Mouse (Mus musculus): ENCODE data around the gene Lmo7.

The Lmo7 gene

DNA sequence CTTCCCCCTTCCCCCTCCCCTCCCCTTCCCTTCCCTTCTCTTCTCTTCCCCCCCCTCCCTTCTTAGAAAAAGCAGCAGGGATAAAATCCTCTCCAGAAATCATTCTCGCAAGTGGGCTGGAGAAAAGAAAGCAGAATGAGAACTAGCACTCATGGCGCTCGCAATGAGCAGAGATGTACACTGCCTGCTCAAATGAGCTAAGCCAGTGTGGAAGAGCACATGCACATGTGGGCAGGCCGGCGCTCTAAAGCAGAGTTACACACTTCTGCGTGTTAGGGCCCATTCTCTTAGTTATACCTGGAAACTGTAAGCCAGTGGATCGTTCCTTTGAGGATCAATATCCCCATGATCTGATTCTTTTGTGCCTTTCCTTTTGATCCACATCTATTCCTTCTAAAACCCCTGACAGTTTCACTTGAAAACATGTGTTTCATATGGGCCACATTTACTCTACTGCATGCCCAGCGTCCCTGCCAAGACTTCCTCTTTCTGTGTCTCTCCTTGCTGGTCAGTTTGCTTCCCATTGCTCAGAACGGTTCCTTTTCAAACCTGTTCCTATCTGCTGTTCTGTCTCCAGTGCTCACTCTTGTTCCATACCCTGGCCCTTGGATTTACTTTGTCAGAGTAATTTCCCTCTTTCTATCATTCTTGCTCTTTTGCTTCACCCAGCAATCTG, 224.2 kb downstream of the Lmo7 start:
- DNase-seq: no peak

DNA sequence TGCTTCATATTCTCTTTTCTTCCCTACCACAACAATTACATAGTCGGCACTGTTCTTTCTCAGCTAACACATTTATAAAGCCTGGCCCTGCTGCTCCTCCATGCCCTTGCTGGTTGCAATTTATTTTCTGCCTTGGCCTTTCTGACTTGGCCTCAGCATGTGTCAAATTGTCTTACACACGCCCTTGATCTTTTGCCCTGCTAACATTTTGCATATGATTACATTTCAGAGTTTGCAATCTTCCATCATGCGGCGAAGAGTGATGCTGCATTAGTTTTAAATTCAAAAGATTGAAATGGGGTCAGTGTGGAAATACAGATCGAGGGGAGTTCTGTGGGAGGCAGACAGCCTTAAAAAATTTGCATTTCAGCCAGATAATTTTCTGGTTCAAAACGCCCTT, 234.6 kb downstream of the Lmo7 start:
- DNase-seq: no peak

DNA sequence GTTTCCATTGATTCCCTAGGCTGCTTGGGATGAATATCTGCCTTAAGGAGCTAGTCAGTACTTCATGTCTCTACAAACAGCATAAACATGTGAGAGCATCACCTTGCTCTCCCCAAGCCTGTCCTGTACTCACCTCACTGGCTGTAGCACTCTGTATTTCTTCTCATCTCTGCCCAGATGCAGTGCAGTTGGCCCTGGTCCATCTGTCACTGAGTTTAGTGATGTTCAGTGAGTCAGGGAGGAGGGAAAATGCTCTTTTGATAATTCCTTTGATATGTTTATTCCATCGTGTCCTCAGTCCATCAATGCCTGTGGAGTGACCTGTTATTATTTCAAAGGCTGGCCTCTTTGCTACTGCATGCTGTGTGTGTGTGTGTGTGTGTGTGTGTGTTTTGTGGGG, 235.2 kb downstream of the Lmo7 start:
- DNase-seq: no peak

DNA sequence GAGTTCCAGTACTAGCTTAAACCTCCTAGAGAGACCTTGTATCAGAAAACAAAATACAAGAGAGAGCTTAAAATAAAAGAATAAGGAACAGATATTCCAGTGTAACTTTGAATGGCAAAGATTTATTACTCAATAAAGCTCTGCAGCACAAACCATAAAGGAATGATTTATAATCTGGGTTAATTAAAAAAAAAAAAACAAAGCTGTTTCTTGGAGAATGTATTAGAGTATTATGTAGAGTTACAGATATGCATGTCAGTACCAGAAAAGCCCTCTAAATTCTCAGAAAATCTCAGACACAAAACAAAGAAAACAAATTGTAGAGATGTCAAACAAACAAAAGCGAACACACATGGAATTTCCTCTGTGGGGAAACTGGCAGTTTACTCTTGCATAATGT, 243.0 kb downstream of the Lmo7 start:
- DNase-seq: no peak

DNA sequence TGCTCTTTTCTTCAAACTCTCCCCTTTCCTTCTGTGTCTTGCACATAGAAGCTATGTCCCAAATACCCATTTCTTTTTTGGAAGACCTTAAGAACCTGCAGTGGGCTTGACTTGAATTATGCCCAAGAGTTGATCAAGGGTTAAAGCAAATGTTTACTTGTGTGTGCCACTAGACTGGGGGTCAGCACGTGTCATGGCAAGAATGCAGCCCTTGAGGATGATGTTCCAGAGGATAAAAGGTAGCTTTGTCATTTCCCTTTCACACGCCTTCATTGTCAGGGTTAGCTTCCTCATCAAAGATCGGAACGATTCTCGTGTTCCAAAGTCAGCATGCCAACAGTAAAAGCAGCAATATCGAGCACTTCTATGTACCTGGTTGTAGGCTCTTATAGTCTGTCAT, 243.4 kb downstream of the Lmo7 start:
- DNase-seq: no peak

DNA sequence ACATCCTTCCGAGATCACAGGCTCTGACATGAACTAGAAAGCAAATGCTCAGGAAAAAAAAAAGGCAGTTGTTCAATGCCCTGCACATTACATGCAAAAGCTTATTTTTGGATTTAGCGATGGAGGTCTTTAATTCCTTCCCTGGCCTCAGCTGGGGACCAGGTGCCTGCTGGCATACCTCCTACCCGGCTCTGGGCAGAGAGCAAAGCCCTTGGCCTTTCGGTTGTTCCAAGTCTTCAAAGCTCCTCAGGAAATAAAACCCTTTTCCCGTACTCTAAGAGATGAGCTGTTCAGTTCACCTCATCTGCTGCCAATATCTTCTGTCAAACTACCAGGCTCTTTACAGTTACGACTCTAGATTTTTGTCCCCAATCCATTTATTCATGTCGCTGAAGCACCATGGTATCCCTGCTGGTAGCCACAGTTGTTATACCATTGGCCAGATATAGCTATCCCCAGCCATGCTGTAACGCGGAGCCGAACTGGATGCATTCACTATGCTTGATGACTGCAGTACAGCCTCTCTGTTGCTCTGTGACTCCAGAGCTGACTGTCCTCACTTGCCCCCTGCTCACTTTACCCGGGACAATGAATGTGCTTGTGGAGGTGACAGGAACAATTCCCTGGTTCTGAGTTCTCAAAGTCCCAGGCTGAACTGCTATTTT, 246.4 kb downstream of the Lmo7 start:
- DNase-seq: no peak
